Mouse (Mus musculus) small intestine, adult 2 months (tissue): ENCODE measurements around the gene Atp9a. TPM values are rescaled to one million over a fixed set of nuclear protein-coding genes. Genes with fewer than 3 reads are reported as not detected.

ENCODE experiments used
- H3K27ac ChIP-seq: fragments of 200-500 bp; 2 replicates; pipeline ENCODE4 v1.5.1; 2012; ENCODE audit warnings: low read depth, low read length, control low read depth, inconsistent platforms; ENCODE audit not compliant: insufficient read depth
- H3K27me3 ChIP-seq: fragments of 200-500 bp; 2 replicates; pipeline ENCODE4 v1.6.1; 2012; ENCODE audit warnings: mild to moderate bottlenecking, moderate library complexity, low read length, inconsistent platforms; ENCODE audit not compliant: control insufficient read depth, insufficient read depth
- H3K36me3 ChIP-seq: fragments of 200-500 bp; 2 replicates; pipeline ENCODE4 v1.6.1; 2012; ENCODE audit warnings: mild to moderate bottlenecking, low read length, control low read depth, inconsistent platforms; ENCODE audit not compliant: control insufficient read depth, insufficient read depth
- H3K4me1 ChIP-seq: fragments of 200-500 bp; 2 replicates; pipeline ENCODE4 v1.6.1; 2012; ENCODE audit warnings: low read length, inconsistent platforms, mixed read lengths; ENCODE audit not compliant: control insufficient read depth, insufficient read depth, insufficient read length
- H3K4me3 ChIP-seq: fragments of 200-500 bp; 2 replicates; pipeline ENCODE4 v1.5.1; 2012; ENCODE audit warnings: low read depth, mild to moderate bottlenecking, control low read depth, inconsistent platforms, low read length, moderate library complexity
- CTCF ChIP-seq: fragments of 200-500 bp; IDR thresholded peaks from 2 replicates; pipeline ENCODE4 v1.5.1; 2012; ENCODE audit warnings: low read depth, mild to moderate bottlenecking, control low read depth, inconsistent platforms, low read length, moderate library complexity, mixed read lengths; ENCODE audit not compliant: insufficient replicate concordance, insufficient read length; ENCODE audit errors: extremely low read depth
- POLR2A ChIP-seq: fragments of 200-500 bp; IDR thresholded peaks from 2 replicates; pipeline ENCODE4 v1.6.1; 2012; ENCODE audit warnings: low read depth, mild to moderate bottlenecking, control low read depth, inconsistent platforms, low read length, moderate library complexity
- WGBS: fragments of 180-500 bp; shearing (Covaris S2); methylation state at CpG from one replicate; pipeline ENCODE4 v1.1.7; 2018; 5-methylcytosine and 5-hydroxymethylcytosine counted together
- polyA plus RNA-seq: library from polyadenylated mRNA; depleted of rRNA; stranded (reverse); fragments of >200 nt; gene quantifications from 2 replicates; pipeline ENCODE4 v1.2.3, GENCODE M21; 2012

Atp9a gene
- polyA plus RNA-seq, 1 experiment = 196 TPM

DNA sequence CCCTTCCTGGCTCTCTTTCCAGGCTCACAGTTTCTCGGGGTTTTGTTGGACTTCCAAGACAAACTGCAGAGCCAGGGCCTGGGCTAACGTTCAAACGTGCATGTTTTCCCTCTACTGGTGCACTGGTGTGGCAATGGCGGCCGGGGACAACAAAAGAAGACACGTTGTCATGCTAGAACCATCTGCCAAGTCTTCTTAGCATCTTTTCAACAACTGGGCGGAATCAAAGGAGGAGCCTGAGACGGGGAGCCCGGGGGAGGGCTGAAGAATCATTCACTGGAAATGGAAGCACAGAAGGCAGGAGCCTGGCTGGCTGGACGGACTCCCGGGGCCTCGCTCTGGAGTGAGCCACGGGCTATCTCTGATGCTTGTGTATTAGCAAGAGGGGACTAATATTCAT is 39.9 kb downstream of the Atp9a start:
- no peak for TF ChIP-seq POLR2A
- TF ChIP-seq CTCF = no peak
- no peak overlapping the region for H3K27ac ChIP-seq
- no peaks in the 10 kb centered on the region for H3K27me3 ChIP-seq
- H3K4me3 ChIP-seq = no peak overlapping the region
- H3K36me3 ChIP-seq = peaks cover 50% of the 10 kb centered on the region
- H3K4me1 ChIP-seq = no peaks in the 10 kb centered on the region
- 77% methylated on average over 13 of the region's 13 CpGs for WGBS

DNA sequence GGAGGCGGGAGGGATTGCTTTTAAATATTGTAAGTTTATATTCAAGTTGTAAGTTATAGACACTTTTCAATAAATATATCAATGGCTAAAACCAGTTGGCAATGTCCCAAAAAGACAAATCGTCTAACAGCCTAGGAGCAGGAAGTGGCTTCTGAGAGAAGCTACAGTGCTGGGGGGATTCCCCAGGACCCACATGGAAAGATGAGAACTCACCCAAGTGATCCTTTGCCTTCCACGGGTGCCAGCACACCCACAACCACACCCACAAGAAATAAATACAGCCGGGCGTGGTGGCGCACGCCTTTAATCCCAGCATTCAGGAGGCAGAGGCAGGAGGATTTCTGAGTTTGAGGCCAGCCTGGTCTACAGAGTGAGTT is 47.2 kb downstream of the Atp9a start:
- 76% methylated on average over 7 of the region's 7 CpGs for WGBS
- H3K27me3 ChIP-seq = no peaks in the 10 kb centered on the region

GRCm38 (mm10) chr2:168694379-168695026 is 47.7 kb downstream of the Atp9a start:
- no peak overlapping the region for H3K27ac ChIP-seq
- WGBS = 74% methylated on average over 27 of the region's 27 CpGs
- TF ChIP-seq POLR2A (no peak), CTCF (no peak)

More for the DNA sequence above, 47.2 kb downstream of the Atp9a start:
- H3K36me3 ChIP-seq = peaks cover 20% of the 10 kb centered on the region
- no peak for TF ChIP-seq POLR2A
- TF ChIP-seq CTCF = no peak
- H3K27ac ChIP-seq = no peak overlapping the region
- H3K4me3 ChIP-seq = no peak overlapping the region
- no peaks in the 10 kb centered on the region for H3K4me1 ChIP-seq

GRCm38 (mm10) chr2:168691774-168692173 is 50.4 kb downstream of the Atp9a start:
- Histone ChIP-seq H3K27ac (no peak overlapping the region), H3K36me3 (peaks cover 32% of the 10 kb centered on the region), H3K4me1 (no peaks in the 10 kb centered on the region), H3K27me3 (no peaks in the 10 kb centered on the region), H3K4me3 (no peak overlapping the region)
- WGBS = 18% methylated on average over 6 of the region's 6 CpGs
- TF ChIP-seq POLR2A (no peak), CTCF (peak; percentile 89)

More at GRCm38 (mm10) chr2:168694379-168695026, 47.7 kb downstream of the Atp9a start:
- Histone ChIP-seq H3K4me1 (no peaks in the 10 kb centered on the region), H3K27me3 (no peaks in the 10 kb centered on the region), H3K36me3 (peaks cover 20% of the 10 kb centered on the region), H3K4me3 (no peak overlapping the region)

- WGBS = 91% methylated on average over 12 of the region's 12 CpGs
- no peak overlapping the region for H3K27ac ChIP-seq
- TF ChIP-seq POLR2A (no peak), CTCF (no peak)
- H3K36me3 ChIP-seq = peaks cover 39% of the 10 kb centered on the region
- no peak overlapping the region for H3K4me3 ChIP-seq
- no peaks in the 10 kb centered on the region for H3K27me3 ChIP-seq
- H3K4me1 ChIP-seq = no peaks in the 10 kb centered on the region
Observed at GRCm38 (mm10) chr2:168687326-168687725, 54.9 kb downstream of the Atp9a start.

DNA sequence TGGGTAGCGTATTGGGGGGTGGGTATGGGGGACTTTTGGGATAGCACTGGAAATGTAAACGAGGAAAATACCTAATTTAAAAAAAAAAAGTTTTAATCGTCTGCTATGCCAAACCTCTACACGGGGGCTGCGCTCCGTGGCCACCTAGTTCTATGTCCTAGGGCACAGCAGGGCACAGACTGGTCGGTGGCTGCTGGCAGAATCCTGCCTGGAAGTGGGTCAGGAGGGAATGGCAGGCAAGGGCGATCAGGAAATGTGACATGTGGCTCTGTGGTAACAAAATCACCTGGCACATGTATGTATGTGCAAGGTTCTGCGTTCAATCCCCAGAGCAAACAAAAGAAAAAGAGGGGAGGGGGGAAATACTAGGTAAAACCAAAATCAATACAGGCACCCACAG is 56.3 kb downstream of the Atp9a start:
- Histone ChIP-seq H3K36me3 (peaks cover 50% of the 10 kb centered on the region), H3K27ac (no peak overlapping the region), H3K4me3 (no peak overlapping the region), H3K4me1 (no peaks in the 10 kb centered on the region), H3K27me3 (no peaks in the 10 kb centered on the region)
- WGBS = 95% methylated on average over 9 of the region's 9 CpGs
- TF ChIP-seq CTCF (no peak), POLR2A (no peak)

DNA sequence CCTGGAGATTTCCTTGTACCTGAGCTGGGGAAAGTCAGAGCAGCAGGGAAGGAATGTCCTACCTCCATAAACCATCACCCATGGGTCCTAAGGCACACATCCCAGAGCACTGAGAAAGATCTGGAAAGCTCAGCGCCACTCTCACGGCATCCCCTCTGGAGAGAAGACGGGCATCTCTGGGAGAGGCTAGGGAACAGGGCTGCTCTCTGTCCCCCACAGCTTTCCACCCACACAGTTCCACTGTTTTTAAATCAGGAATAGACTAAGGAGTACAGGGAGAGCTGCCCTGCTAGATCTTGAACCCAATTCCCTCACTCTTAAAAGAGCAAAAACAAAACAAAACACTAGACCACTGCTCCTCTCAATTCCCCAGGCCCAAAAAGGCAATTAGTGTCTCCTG is 57.5 kb downstream of the Atp9a start:
- WGBS = 92% methylated on average over 3 of the region's 3 CpGs
- H3K27ac ChIP-seq = no peak overlapping the region
- no peaks in the 10 kb centered on the region for H3K27me3 ChIP-seq
- H3K36me3 ChIP-seq = peaks cover 50% of the 10 kb centered on the region
- no peaks in the 10 kb centered on the region for H3K4me1 ChIP-seq
- no peak overlapping the region for H3K4me3 ChIP-seq
- TF ChIP-seq POLR2A = no peak
- no peak for TF ChIP-seq CTCF
